Mouse (Mus musculus): ENCODE results near the gene Sco1. TPM values are rescaled to one million over a fixed set of nuclear protein-coding genes. Genes with fewer than 3 reads are reported as not detected.
"Not testable (repeated sequence)": the region's sequence is repeated elsewhere in the genome, so short reads cannot be mapped to it uniquely, and the experiment has no call there.

Gene Sco1
- polyA plus RNA-seq, 1 experiment, result 1.8 TPM

DNA sequence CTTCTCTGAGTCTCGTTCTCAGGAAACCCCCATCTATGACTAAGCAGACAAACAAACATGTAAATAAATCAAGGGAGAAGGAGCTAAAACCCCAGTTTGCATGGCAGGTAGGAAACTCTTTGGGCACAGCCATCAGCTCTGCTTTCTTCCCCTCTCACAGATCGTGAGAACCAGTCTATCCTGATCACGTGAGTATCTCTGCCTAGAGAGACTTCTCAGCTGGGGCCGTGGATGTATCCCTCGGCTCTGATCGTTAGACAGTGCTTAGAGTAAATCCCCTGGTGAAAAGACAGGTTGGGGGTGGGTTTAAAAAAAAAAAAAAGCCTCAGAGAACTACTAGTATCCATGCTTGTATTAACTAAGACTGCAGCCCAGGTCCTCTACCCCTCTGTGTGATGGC, 30.8 kb downstream of the Sco1 start:
- no peaks in the 10 kb centered on the region; the same call in 1 of the 2 replicates for H3K27me3 ChIP-seq (ENCODE audit: control insufficient read depth, insufficient read depth, low read length)
- TF ChIP-seq CTCF (IDR thresholded peaks at IDR 0.05; ENCODE audit: control insufficient read depth, insufficient read depth, insufficient replicate concordance, low read depth, low read length) (no peak), POLR2A (IDR thresholded peaks at IDR 0.05; ENCODE audit: control insufficient read depth, low read depth, low read length) (no peak)
- H3K4me1 ChIP-seq (ENCODE audit: control insufficient read depth, insufficient read depth, low read length), result peaks cover 6% of the 10 kb centered on the region
- H3K36me3 ChIP-seq (ENCODE audit: control insufficient read depth, insufficient read depth, low read length), result no peaks in the 10 kb centered on the region
- H3K27ac ChIP-seq (ENCODE audit: control insufficient read depth, insufficient read depth, low read depth, low read length), result no peak overlapping the region
- H3K4me3 ChIP-seq (ENCODE audit: control insufficient read depth, low read depth, low read length), result no peak overlapping the region

GRCm38 (mm10) chr11:67083712-67084340, 31.4 kb downstream of the Sco1 start:
- Histone ChIP-seq H3K4me3 (ENCODE audit: control insufficient read depth, low read depth, low read length) (no peak overlapping the region), H3K36me3 (ENCODE audit: control insufficient read depth, insufficient read depth, low read length) (no peaks in the 10 kb centered on the region), H3K27me3 (ENCODE audit: control insufficient read depth, insufficient read depth, low read length) (no peaks in the 10 kb centered on the region; the same call in 1 of the 2 replicates), H3K27ac (ENCODE audit: control insufficient read depth, insufficient read depth, low read depth, low read length) (no peak overlapping the region), H3K4me1 (ENCODE audit: control insufficient read depth, insufficient read depth, low read length) (peaks cover 6% of the 10 kb centered on the region)
- no peak for TF ChIP-seq CTCF (IDR thresholded peaks at IDR 0.05; ENCODE audit: control insufficient read depth, insufficient read depth, insufficient replicate concordance, low read depth, low read length)
- no peak for TF ChIP-seq POLR2A (IDR thresholded peaks at IDR 0.05; ENCODE audit: control insufficient read depth, low read depth, low read length)

DNA sequence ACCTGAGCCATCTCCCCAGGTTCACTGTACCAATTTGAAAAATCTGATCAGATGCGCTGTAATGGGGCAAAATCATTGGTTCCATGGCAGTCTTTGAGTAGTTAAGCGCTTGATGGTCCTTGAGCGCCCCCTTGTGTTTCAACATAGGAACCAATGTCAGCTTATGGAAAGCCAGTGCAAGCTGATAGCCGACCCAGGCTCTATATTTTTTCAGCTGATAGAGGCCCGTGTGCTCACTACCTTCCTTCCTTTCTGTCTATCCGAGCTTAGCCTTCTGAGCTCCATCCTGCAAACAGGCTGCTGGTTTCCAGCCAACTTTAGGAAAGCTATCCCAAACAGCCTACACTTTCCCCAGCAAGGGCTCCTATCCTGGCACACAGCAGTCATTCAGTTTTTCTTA, 33.0 kb downstream of the Sco1 start:
- no peak overlapping the region for H3K27ac ChIP-seq (ENCODE audit: control insufficient read depth, insufficient read depth, low read depth, low read length)
- TF ChIP-seq POLR2A (IDR thresholded peaks at IDR 0.05; ENCODE audit: control insufficient read depth, low read depth, low read length), result no peak
- TF ChIP-seq CTCF (IDR thresholded peaks at IDR 0.05; ENCODE audit: control insufficient read depth, insufficient read depth, insufficient replicate concordance, low read depth, low read length), result peak; percentile 22; the same call in 1 of the 2 replicates
- no peaks in the 10 kb centered on the region; the same call in 1 of the 2 replicates for H3K27me3 ChIP-seq (ENCODE audit: control insufficient read depth, insufficient read depth, low read length)
- peaks cover 6% of the 10 kb centered on the region for H3K4me1 ChIP-seq (ENCODE audit: control insufficient read depth, insufficient read depth, low read length)
- no peak overlapping the region for H3K4me3 ChIP-seq (ENCODE audit: control insufficient read depth, low read depth, low read length)
- H3K36me3 ChIP-seq (ENCODE audit: control insufficient read depth, insufficient read depth, low read length), result no peaks in the 10 kb centered on the region

GRCm38 (mm10) chr11:67086467-67087164, 34.1 kb downstream of the Sco1 start:
- Histone ChIP-seq H3K4me1 (ENCODE audit: control insufficient read depth, insufficient read depth, low read length) (no peaks in the 10 kb centered on the region), H3K27me3 (ENCODE audit: control insufficient read depth, insufficient read depth, low read length) (no peaks in the 10 kb centered on the region; the same call in 1 of the 2 replicates), H3K27ac (ENCODE audit: control insufficient read depth, insufficient read depth, low read depth, low read length) (no peak overlapping the region), H3K4me3 (ENCODE audit: control insufficient read depth, low read depth, low read length) (no peak overlapping the region), H3K36me3 (ENCODE audit: control insufficient read depth, insufficient read depth, low read length) (no peaks in the 10 kb centered on the region)
- TF ChIP-seq POLR2A (IDR thresholded peaks at IDR 0.05; ENCODE audit: control insufficient read depth, low read depth, low read length) (no peak), CTCF (IDR thresholded peaks at IDR 0.05; ENCODE audit: control insufficient read depth, insufficient read depth, insufficient replicate concordance, low read depth, low read length) (no peak)

DNA sequence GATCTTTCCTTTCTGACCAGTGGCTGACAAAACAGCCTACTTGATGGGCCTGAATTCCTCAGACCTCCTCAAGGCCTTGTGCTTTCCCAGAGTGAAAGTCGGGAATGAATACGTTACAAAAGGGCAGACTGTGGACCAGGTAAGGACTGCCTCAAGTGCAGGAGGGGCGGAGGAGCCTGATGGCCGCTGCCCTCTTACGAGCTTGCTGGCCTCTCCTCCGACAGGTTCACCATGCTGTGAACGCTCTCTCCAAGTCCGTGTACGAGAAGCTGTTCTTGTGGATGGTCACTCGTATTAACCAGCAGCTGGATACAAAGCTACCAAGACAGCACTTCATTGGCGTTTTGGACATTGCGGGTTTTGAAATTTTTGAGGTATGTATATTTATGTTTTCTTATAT, 34.8 kb downstream of the Sco1 start:
- H3K36me3 ChIP-seq (ENCODE audit: control insufficient read depth, insufficient read depth, low read length), result no peaks in the 10 kb centered on the region
- H3K4me3 ChIP-seq (ENCODE audit: control insufficient read depth, low read depth, low read length), result no peak overlapping the region
- no peak overlapping the region for H3K27ac ChIP-seq (ENCODE audit: control insufficient read depth, insufficient read depth, low read depth, low read length)
- no peaks in the 10 kb centered on the region; the same call in 1 of the 2 replicates for H3K27me3 ChIP-seq (ENCODE audit: control insufficient read depth, insufficient read depth, low read length)
- no peak for TF ChIP-seq POLR2A (IDR thresholded peaks at IDR 0.05; ENCODE audit: control insufficient read depth, low read depth, low read length)
- no peak for TF ChIP-seq CTCF (IDR thresholded peaks at IDR 0.05; ENCODE audit: control insufficient read depth, insufficient read depth, insufficient replicate concordance, low read depth, low read length)
- no peaks in the 10 kb centered on the region for H3K4me1 ChIP-seq (ENCODE audit: control insufficient read depth, insufficient read depth, low read length)

DNA sequence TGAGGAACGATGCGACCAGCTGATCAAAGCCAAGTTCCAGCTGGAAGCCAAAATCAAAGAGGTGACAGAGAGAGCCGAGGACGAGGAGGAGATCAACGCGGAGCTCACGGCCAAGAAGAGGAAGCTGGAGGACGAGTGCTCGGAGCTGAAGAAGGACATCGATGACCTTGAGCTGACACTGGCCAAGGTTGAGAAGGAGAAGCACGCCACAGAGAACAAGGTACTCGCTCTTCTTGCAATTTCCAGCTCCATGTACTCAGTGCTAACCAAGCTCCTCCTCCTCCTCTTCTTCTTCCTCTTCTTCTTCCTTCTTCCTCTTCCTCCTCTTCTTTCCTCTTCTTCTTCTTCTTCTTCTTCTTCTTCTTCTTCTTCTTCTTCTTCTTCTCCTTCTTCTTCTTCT, 39.9 kb downstream of the Sco1 start:
- not testable (repeated sequence) for H3K27ac ChIP-seq (ENCODE audit: control insufficient read depth, insufficient read depth, low read depth, low read length); H3K4me1 ChIP-seq (ENCODE audit: control insufficient read depth, insufficient read depth, low read length); H3K27me3 ChIP-seq (ENCODE audit: control insufficient read depth, insufficient read depth, low read length); H3K36me3 ChIP-seq (ENCODE audit: control insufficient read depth, insufficient read depth, low read length); H3K4me3 ChIP-seq (ENCODE audit: control insufficient read depth, low read depth, low read length)

DNA sequence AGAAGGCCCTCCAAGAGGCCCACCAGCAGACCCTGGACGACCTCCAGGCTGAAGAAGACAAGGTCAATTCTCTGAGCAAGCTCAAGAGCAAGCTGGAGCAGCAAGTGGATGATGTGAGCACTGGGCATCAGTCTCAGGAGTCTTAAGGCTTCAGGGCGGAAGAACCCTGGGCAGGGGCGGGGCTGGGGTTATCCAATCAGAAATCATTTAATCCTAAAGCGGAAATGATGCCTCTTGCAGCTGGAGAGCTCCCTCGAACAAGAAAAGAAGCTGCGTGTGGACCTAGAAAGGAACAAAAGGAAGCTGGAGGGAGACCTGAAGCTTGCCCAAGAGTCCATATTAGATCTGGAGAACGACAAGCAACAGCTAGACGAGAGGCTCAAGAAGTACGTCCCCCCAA, 40.7 kb downstream of the Sco1 start:
- TF ChIP-seq CTCF (IDR thresholded peaks at IDR 0.05; ENCODE audit: control insufficient read depth, insufficient read depth, insufficient replicate concordance, low read depth, low read length) (no peak), POLR2A (IDR thresholded peaks at IDR 0.05; ENCODE audit: control insufficient read depth, low read depth, low read length) (no peak)
- Histone ChIP-seq H3K4me3 (ENCODE audit: control insufficient read depth, low read depth, low read length) (no peak overlapping the region), H3K36me3 (ENCODE audit: control insufficient read depth, insufficient read depth, low read length) (no peaks in the 10 kb centered on the region), H3K27ac (ENCODE audit: control insufficient read depth, insufficient read depth, low read depth, low read length) (no peak overlapping the region), H3K4me1 (ENCODE audit: control insufficient read depth, insufficient read depth, low read length) (peaks cover 3% of the 10 kb centered on the region; the same call in 1 of the 2 replicates), H3K27me3 (ENCODE audit: control insufficient read depth, insufficient read depth, low read length) (no peaks in the 10 kb centered on the region)
